Mouse (Mus musculus) midbrain, embryonic 14.5 days (tissue): Measurements from ENCODE around the gene Asf1b. TPM values are rescaled to one million over a fixed set of nuclear protein-coding genes. Genes with fewer than 3 reads are reported as not detected.

Experiments used
- ATAC-seq: fragments of 200-750 bp; cut with Nextera tagmentation; 2 replicates; pipeline ENCODE4 v1.8.0; 2017; ENCODE audit warnings: moderate number of reproducible peaks, moderate library complexity; ENCODE audit not compliant: low FRiP score, low TSS enrichment
- DNase-seq: peaks from one replicate; pipeline ENCODE4 v3.0.0-alpha.2; 2015
- H3K27ac ChIP-seq: fragments of 300-500 bp; sonication (generic); replicated peaks from 2 replicates; pipeline ENCODE4 v1.5.1; 2014; ENCODE audit warnings: mild to moderate bottlenecking, low read depth, low read length, moderate library complexity
- H3K27me3 ChIP-seq: fragments of 300-500 bp; sonication (generic); 2 replicates; pipeline ENCODE4 v1.6.1; 2014; ENCODE audit warnings: low read length, control low read depth, mixed read lengths; ENCODE audit not compliant: control insufficient read depth, insufficient read depth
- H3K36me3 ChIP-seq: fragments of 300-500 bp; sonication (generic); 2 replicates; pipeline ENCODE4 v1.6.1; 2014; ENCODE audit warnings: low read length, control low read depth; ENCODE audit not compliant: control insufficient read depth, insufficient read depth
- H3K4me1 ChIP-seq: fragments of 300-500 bp; sonication (generic); 2 replicates; pipeline ENCODE4 v1.6.1; 2014; ENCODE audit warnings: mild to moderate bottlenecking, antibody characterized with exemption, low read length, control low read depth; ENCODE audit not compliant: control insufficient read depth, insufficient read depth
- H3K4me2 ChIP-seq: fragments of 300-500 bp; sonication (generic); 2 replicates; pipeline ENCODE4 v1.6.1; 2014; ENCODE audit warnings: mild to moderate bottlenecking, low read length, moderate library complexity
- H3K4me3 ChIP-seq: fragments of 300-500 bp; sonication (generic); replicated peaks from 2 replicates; pipeline ENCODE4 v1.5.1; 2014; ENCODE audit warnings: low read depth, low read length
- H3K9ac ChIP-seq: fragments of 300-500 bp; sonication (generic); replicated peaks from 2 replicates; pipeline ENCODE4 v1.6.1; 2014; ENCODE audit warnings: mild to moderate bottlenecking, low read length, moderate library complexity
- H3K9me3 ChIP-seq: fragments of 300-500 bp; sonication (generic); 2 replicates; pipeline ENCODE4 v1.6.1; 2016; ENCODE audit warnings: low read length, control low read depth, mixed read lengths; ENCODE audit not compliant: control insufficient read depth
- WGBS: fragments of 180-500 bp; shearing (Covaris S2); extraction: QIAGEN DNeasy Blood & Tissue Kit; methylation state at CpG from one replicate; pipeline ENCODE4 v1.1.7; 2014; 5-methylcytosine and 5-hydroxymethylcytosine counted together
- polyA plus RNA-seq: library from polyadenylated mRNA; unstranded; fragments of >200 nt; fragmentation: Nextera tagmentation; extraction: Ambion mirVana; gene quantifications from 2 replicates; pipeline ENCODE4 v1.2.1, GENCODE M21; 2014

Asf1b gene
- polyA plus RNA-seq = 7.9 and 15.5 TPM in 2 replicates

DNA sequence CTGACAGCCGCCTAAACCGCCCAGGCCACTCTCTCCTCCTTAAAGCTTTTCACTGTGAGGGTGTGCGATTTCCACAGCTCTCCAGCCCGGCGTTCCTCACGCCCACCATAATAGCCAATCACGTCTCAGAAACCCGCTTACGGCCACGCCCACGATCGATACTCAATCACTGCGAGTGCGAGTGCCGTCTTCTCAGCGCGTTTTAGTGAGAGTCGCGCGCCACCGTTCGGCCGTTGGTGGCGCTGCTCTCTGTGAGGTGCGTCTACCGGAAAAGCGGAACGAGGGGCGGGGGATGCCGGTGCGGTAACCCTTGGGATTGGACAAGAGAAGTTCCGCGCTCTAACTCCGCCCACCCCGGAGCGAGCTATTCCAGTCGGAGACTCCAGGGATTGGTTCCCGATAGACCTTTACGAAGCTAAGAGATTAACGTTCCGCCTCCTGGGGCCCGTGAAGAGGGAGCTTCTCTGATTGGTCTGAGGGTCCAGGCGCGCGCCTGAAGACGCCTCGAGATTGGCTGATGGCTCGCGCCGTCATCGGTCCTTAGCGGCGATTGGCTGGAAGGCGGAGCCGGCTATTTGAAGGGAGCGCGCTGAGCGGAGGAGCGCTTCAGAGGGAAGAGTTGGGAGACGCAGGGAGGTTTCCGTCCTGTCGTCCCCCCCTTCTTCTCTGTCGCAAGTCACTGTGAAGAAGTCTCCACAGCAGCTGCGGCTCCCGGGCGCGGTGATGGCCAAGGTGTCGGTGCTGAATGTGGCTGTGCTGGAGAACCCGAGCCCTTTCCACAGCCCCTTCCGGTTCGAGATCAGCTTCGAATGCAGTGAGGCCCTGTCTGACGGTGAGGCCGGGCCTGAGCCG is at the start of gene Asf1b, which contains the start of gene Gm10644:
TSS of gene Asf1b (plus strand) at position 402 of the 852 bp plus-strand sequence.
TSS of gene Gm10644 (minus strand) at position 100 of the 852 bp plus-strand sequence.
- H3K9ac ChIP-seq = peak within 1 kb of the TSS; percentile 51
- peak within 1 kb of the TSS; percentile 53 for H3K4me3 ChIP-seq
- H3K4me1 ChIP-seq = peaks cover 8% of the 10 kb centered on the region
- WGBS = under 1% methylated on average over 75 of the region's 75 CpGs
- peak within 1 kb of the TSS; percentile 67 for H3K27ac ChIP-seq
- ATAC-seq (peak; percentile 99), DNase-seq (peak; percentile 100)
- peak within 1 kb of the TSS; percentile 94 for H3K4me2 ChIP-seq
- H3K27me3 ChIP-seq = no peaks in the 10 kb centered on the region
- no peaks in the 10 kb centered on the region for H3K36me3 ChIP-seq
- H3K9me3 ChIP-seq = no peaks in the 10 kb centered on the region

DNA sequence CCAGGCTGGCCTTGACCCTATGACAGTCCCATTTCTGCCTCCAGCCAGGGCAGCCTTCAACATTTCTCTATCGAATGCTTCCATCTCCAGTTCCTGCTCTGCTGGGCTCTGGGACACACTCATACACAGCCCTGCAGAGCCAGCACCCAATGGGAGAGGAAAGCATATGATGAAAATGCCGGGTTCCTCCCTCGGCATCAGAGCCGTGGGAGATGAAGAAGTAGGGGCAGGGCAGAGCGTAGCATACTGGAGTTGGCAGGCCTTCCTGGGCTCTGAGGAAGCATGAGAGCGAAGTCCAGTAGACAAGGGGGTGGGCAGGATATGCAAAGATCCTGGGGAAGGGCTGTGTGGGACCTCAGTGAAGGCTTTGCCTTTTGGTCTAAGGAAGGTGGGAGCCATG is 46.7 kb upstream of the Asf1b start:
- no peak overlapping the region for H3K9ac ChIP-seq
- DNase-seq = no peak
- no peak for ATAC-seq

GRCm38 (mm10) chr8:83909311-83909710 is 46.0 kb upstream of the Asf1b start:
- Histone ChIP-seq H3K36me3 (peaks cover 9% of the 10 kb centered on the region; the same call in 1 of the 2 replicates), H3K9ac (no peak overlapping the region), H3K4me2 (no peak overlapping the region), H3K4me3 (no peak overlapping the region), H3K9me3 (no peaks in the 10 kb centered on the region), H3K4me1 (peaks cover 10% of the 10 kb centered on the region; the same call in 1 of the 2 replicates), H3K27me3 (no peaks in the 10 kb centered on the region), H3K27ac (no peak overlapping the region)
- no peak for ATAC-seq
- 42% methylated on average over 8 of the region's 8 CpGs for WGBS
- DNase-seq = no peak

More for the DNA sequence above, 46.7 kb upstream of the Asf1b start:
- H3K9me3 ChIP-seq = no peaks in the 10 kb centered on the region
- no peaks in the 10 kb centered on the region for H3K27me3 ChIP-seq
- peaks cover 18% of the 10 kb centered on the region for H3K4me1 ChIP-seq
- no peak overlapping the region for H3K4me3 ChIP-seq
- WGBS = 82% methylated on average over 6 of the region's 6 CpGs
- H3K36me3 ChIP-seq = peaks cover 9% of the 10 kb centered on the region; the same call in 1 of the 2 replicates
- H3K4me2 ChIP-seq = no peak overlapping the region
- H3K27ac ChIP-seq = no peak overlapping the region

- DNase-seq = no peak
- Histone ChIP-seq H3K36me3 (peaks cover 8% of the 10 kb centered on the region; the same call in 1 of the 2 replicates), H3K27ac (no peak overlapping the region), H3K27me3 (no peaks in the 10 kb centered on the region), H3K9me3 (no peaks in the 10 kb centered on the region), H3K4me2 (no peak overlapping the region), H3K4me3 (no peak overlapping the region), H3K4me1 (peaks cover 8% of the 10 kb centered on the region; the same call in 1 of the 2 replicates), H3K9ac (no peak overlapping the region)
- WGBS = 85% methylated on average over 5 of the region's 5 CpGs
- no peak for ATAC-seq
These were observed 43.2 kb upstream of the Asf1b start for GRCm38 (mm10) chr8:83911809-83912731.

GRCm38 (mm10) chr8:83914232-83914631 is 41.1 kb upstream of the Asf1b start:
- 96% methylated on average over 3 of the region's 3 CpGs for WGBS
- no peaks in the 10 kb centered on the region for H3K9me3 ChIP-seq
- H3K36me3 ChIP-seq = peaks cover 14% of the 10 kb centered on the region
- H3K27me3 ChIP-seq = no peaks in the 10 kb centered on the region
- H3K27ac ChIP-seq = no peak overlapping the region
- no peak overlapping the region for H3K4me2 ChIP-seq
- no peak for ATAC-seq
- DNase-seq = no peak
- no peaks in the 10 kb centered on the region; the same call in 1 of the 2 replicates for H3K4me1 ChIP-seq
- no peak overlapping the region for H3K9ac ChIP-seq
- no peak overlapping the region for H3K4me3 ChIP-seq

- Histone ChIP-seq H3K36me3 (peaks cover 20% of the 10 kb centered on the region), H3K4me1 (no peaks in the 10 kb centered on the region; the same call in 1 of the 2 replicates), H3K9ac (no peak overlapping the region), H3K27ac (no peak overlapping the region), H3K4me3 (no peak overlapping the region), H3K27me3 (no peaks in the 10 kb centered on the region), H3K4me2 (no peak overlapping the region), H3K9me3 (no peaks in the 10 kb centered on the region)
- no peak for ATAC-seq
- no peak for DNase-seq
- WGBS = 75% methylated on average over 5 of the region's 5 CpGs
These were observed 40.4 kb upstream of the Asf1b start for GRCm38 (mm10) chr8:83914860-83915259.

- H3K27me3 ChIP-seq = no peaks in the 10 kb centered on the region
- no peak overlapping the region for H3K9ac ChIP-seq
- H3K4me2 ChIP-seq = no peak overlapping the region
- no peak overlapping the region for H3K4me3 ChIP-seq
- 85% methylated on average over 5 of the region's 5 CpGs for WGBS
- ATAC-seq = no peak
- DNase-seq = no peak
- H3K9me3 ChIP-seq = no peaks in the 10 kb centered on the region
- no peak overlapping the region for H3K27ac ChIP-seq
- no peaks in the 10 kb centered on the region; the same call in 1 of the 2 replicates for H3K4me1 ChIP-seq
- H3K36me3 ChIP-seq = peaks cover 30% of the 10 kb centered on the region
These were observed 39.3 kb upstream of the Asf1b start for GRCm38 (mm10) chr8:83916015-83916414.

GRCm38 (mm10) chr8:83917566-83917965 is 37.7 kb upstream of the Asf1b start:
- Histone ChIP-seq H3K27ac (no peak overlapping the region), H3K4me2 (no peak overlapping the region), H3K27me3 (no peaks in the 10 kb centered on the region), H3K9me3 (no peaks in the 10 kb centered on the region), H3K36me3 (peaks cover 44% of the 10 kb centered on the region), H3K4me1 (no peaks in the 10 kb centered on the region; the same call in 1 of the 2 replicates), H3K4me3 (no peak overlapping the region), H3K9ac (no peak overlapping the region)
- 86% methylated on average over 6 of the region's 6 CpGs for WGBS
- no peak for DNase-seq
- no peak for ATAC-seq
